Mouse (Mus musculus) C3H10T1/2 (cell line): ENCODE data around the gene Acaca. TPM values are rescaled to one million over a fixed set of nuclear protein-coding genes. Genes with fewer than 3 reads are reported as not detected.

Source experiments
- polyA plus RNA-seq, 2 experiments: library from polyadenylated mRNA; unstranded; fragments of >200 nt; fragmentation: generic; extraction: Trizol; gene quantifications; one replicate each; pipeline ENCODE4 v1.2.1; 2012; ENCODE audit warnings: missing spikeins in 2 of 2

Gene Acaca
- 10 to 100 TPM in 1 of 2 experiments, 1 to 10 TPM in 1; 3.1 to 18.8 TPM for polyA plus RNA-seq

GRCm38 (mm10) chr11:84128943-84129798, at the start of gene Acaca, which contains the start of gene Tada2a:
Gene Acaca (plus strand): TSS chr11:84129672.
Gene Tada2a (minus strand): TSS chr11:84129600.

GRCm38 (mm10) chr11:84167046-84167526, 37.6 kb downstream of the Acaca start, which contains the start of gene Gm11437:
Gene Gm11437 (minus strand): TSS chr11:84167476.

Other genes with a start within 250 kb of the Acaca start
- 10 to 100 TPM in 1 of 2 experiments, 1 to 10 TPM in 1; 1.8 to 14.4 TPM for gene Ddx52, start 187.6 kb upstream of the Acaca start, polyA plus RNA-seq
- gene Synrg, start 165.2 kb upstream of the Acaca start, polyA plus RNA-seq = 1 to 10 TPM; 2.0 to 9.7 TPM
- gene Dusp14, start 60.4 kb upstream of the Acaca start, polyA plus RNA-seq = 10 to 100 TPM; 17.8 to 28.0 TPM
- gene Tada2a, start 72 bp upstream of the Acaca start, polyA plus RNA-seq = 10 to 100 TPM in 1 of 2 experiments, 1 to 10 TPM in 1; 2.7 to 11.1 TPM
- under 1 TPM in 1 of 2 experiments, not detected in 1; 0.04 TPM for gene Gm11437, start 37.8 kb downstream of the Acaca start, polyA plus RNA-seq